Mouse (Mus musculus): ENCODE data around the gene Cox11. TPM values are rescaled to one million over a fixed set of nuclear protein-coding genes. Genes with fewer than 3 reads are reported as not detected.

The Cox11 gene
- polyA plus RNA-seq (2015; fragmentation: Nextera tagmentation; extraction: Ambion mirVana) = 27.2 and 29.3 TPM in 2 replicates

DNA sequence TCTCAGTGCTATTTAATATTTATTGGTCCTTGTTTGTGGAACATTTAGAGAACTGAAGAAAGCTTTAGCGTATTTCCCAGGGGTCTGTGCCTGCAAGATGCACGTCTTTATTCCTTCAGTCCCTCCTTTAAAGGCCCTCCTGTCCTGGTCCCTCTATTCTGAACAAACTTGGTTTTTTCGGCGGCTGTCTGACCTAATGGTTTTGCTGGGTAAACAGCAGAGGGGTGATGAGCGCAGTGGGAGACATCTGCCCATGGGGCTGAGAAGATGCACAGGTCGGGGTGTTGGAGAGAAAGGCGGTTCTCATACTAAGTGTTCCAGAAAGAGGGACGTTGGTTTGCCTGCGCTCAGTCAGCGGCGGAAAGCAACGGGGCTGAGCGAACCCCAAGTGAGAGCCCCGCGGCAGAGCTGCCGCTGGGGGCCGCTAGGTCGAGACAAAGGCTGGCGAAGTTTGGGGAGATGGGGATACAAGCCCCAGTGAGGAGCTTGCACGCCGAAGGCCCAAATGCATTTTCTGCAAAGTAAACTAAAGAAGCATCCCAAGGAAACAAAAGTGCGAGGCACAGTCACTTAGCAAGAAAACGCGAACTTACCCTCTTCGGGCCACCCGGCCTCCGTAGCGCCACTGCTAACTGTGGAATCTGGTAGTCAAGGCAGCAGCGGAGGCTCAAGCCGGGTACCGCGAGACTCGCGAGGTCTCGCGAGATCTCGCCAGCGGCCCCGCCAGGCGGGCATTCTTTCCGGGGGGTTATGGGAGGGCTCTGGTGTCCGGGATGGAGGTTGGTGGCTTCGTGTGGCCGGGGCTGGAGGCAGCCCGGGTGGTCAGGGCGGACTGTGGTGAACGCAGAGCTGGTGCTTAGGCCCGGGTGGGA, at the start of gene Cox11, which contains the start of gene Stxbp4:
Gene Cox11 (plus strand): TSS at position 734 of the 872 bp plus-strand sequence.
Gene Stxbp4 (minus strand): TSS at position 645 of the 872 bp plus-strand sequence.
- peak within 1 kb of the TSS; percentile 80 for H3K27ac ChIP-seq (ENCODE audit: low read length)
- H3K9ac ChIP-seq (ENCODE audit: low read length) = peak within 1 kb of the TSS; percentile 88
- H3K4me3 ChIP-seq (ENCODE audit: low read length) = peak within 1 kb of the TSS; percentile 68
- no peaks in the 10 kb centered on the region for H3K9me3 ChIP-seq (ENCODE audit: control insufficient read depth, low read length)
- H3K4me1 ChIP-seq (replicated peaks; ENCODE audit: control insufficient read depth, insufficient read depth, low read length) = peaks cover 11% of the 10 kb centered on the region
- H3K4me2 ChIP-seq (ENCODE audit: low read depth, low read length) = peak within 1 kb of the TSS; percentile 82
- under 1% methylated on average over 47 of the region's 48 CpGs for WGBS
- H3K36me3 ChIP-seq (ENCODE audit: control insufficient read depth, insufficient read depth, low read length) = peaks cover 7% of the 10 kb centered on the region
- peak; percentile 97 for ATAC-seq (ENCODE audit: low read depth)
- no peaks in the 10 kb centered on the region for H3K27me3 ChIP-seq (ENCODE audit: control insufficient read depth, insufficient read depth, low read depth, low read length)

DNA sequence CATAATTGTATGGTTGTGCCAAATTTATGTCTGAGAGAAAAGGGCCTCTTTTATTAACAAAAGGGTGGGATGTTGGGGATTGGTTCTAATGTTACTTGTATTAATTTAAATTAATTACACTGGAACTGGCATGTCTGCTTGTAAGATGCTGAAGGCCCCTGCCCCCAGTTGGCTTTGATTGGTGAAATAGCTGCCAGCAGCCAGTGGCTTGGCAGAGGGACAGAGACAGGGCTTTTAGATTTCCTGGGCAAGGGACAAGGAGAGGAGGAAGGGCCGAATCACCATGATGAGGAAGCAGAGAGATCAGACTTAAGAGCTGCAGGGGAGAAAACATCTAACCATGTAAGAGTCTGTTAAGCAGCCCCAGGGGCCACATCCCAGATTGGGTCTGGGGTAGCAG, 47.0 kb upstream of the Cox11 start:
- Histone ChIP-seq H3K9me3 (ENCODE audit: control insufficient read depth, low read length) (no peaks in the 10 kb centered on the region), H3K27me3 (ENCODE audit: control insufficient read depth, insufficient read depth, low read depth, low read length) (no peaks in the 10 kb centered on the region), H3K4me3 (ENCODE audit: low read length) (no peak overlapping the region), H3K27ac (ENCODE audit: low read length) (no peak overlapping the region), H3K9ac (ENCODE audit: low read length) (no peak overlapping the region), H3K36me3 (ENCODE audit: control insufficient read depth, insufficient read depth, low read length) (peaks cover 16% of the 10 kb centered on the region), H3K4me1 (replicated peaks; ENCODE audit: control insufficient read depth, insufficient read depth, low read length) (no peaks in the 10 kb centered on the region), H3K4me2 (ENCODE audit: low read depth, low read length) (no peak overlapping the region)
- WGBS = 77% methylated on average over 1 of the region's 1 CpGs
- ATAC-seq (ENCODE audit: low read depth) = no peak

DNA sequence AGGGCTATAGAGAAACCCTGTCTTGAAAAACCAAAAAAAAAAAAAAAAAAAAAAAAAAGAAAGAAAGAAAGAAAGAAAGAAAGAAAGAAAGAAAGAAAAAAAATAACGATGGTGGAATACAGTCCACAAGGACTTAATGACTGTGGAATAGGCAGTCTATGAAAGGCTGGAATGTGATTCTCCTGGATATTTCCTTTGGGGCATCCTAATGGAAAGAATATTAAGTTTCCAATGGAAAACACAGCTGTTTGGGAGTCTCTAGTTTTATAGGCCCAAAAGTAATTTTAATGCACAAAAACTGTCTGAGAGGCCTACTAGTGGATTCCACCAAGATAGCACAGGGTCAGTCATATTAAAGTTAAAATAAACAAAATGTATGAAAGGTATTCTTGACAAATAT, 42.1 kb upstream of the Cox11 start:
- H3K9me3 ChIP-seq (ENCODE audit: control insufficient read depth, low read length) = peaks cover 3% of the 10 kb centered on the region; the same call in 1 of the 2 replicates

GRCm38 (mm10) chr11:90603066-90603465, 34.9 kb upstream of the Cox11 start:
- Histone ChIP-seq H3K4me3 (ENCODE audit: low read length) (no peak overlapping the region), H3K4me1 (replicated peaks; ENCODE audit: control insufficient read depth, insufficient read depth, low read length) (no peaks in the 10 kb centered on the region), H3K9me3 (ENCODE audit: control insufficient read depth, low read length) (peaks cover 3% of the 10 kb centered on the region; the same call in 1 of the 2 replicates), H3K36me3 (ENCODE audit: control insufficient read depth, insufficient read depth, low read length) (peaks cover 6% of the 10 kb centered on the region; the same call in 1 of the 2 replicates), H3K27ac (ENCODE audit: low read length) (no peak overlapping the region), H3K4me2 (ENCODE audit: low read depth, low read length) (no peak overlapping the region), H3K27me3 (ENCODE audit: control insufficient read depth, insufficient read depth, low read depth, low read length) (no peaks in the 10 kb centered on the region), H3K9ac (ENCODE audit: low read length) (no peak overlapping the region)
- ATAC-seq (ENCODE audit: low read depth) = peak; percentile 73
- WGBS = 53% methylated on average over 2 of the region's 2 CpGs

More for the DNA sequence above, 42.1 kb upstream of the Cox11 start:
- no peak overlapping the region for H3K9ac ChIP-seq (ENCODE audit: low read length)
- no peak overlapping the region for H3K27ac ChIP-seq (ENCODE audit: low read length)
- no peak overlapping the region for H3K4me2 ChIP-seq (ENCODE audit: low read depth, low read length)
- H3K4me1 ChIP-seq (replicated peaks; ENCODE audit: control insufficient read depth, insufficient read depth, low read length) = no peaks in the 10 kb centered on the region
- H3K4me3 ChIP-seq (ENCODE audit: low read length) = no peak overlapping the region
- H3K27me3 ChIP-seq (ENCODE audit: control insufficient read depth, insufficient read depth, low read depth, low read length) = no peaks in the 10 kb centered on the region
- ATAC-seq (ENCODE audit: low read depth) = no peak
- WGBS = 89% methylated on average over 1 of the region's 1 CpGs
- peaks cover 13% of the 10 kb centered on the region for H3K36me3 ChIP-seq (ENCODE audit: control insufficient read depth, insufficient read depth, low read length)

GRCm38 (mm10) chr11:90612118-90612517, 25.9 kb upstream of the Cox11 start:
- no peak overlapping the region for H3K4me3 ChIP-seq (ENCODE audit: low read length)
- H3K27me3 ChIP-seq (ENCODE audit: control insufficient read depth, insufficient read depth, low read depth, low read length) = no peaks in the 10 kb centered on the region
- H3K4me1 ChIP-seq (replicated peaks; ENCODE audit: control insufficient read depth, insufficient read depth, low read length) = no peaks in the 10 kb centered on the region
- H3K9me3 ChIP-seq (ENCODE audit: control insufficient read depth, low read length) = no peaks in the 10 kb centered on the region
- H3K36me3 ChIP-seq (ENCODE audit: control insufficient read depth, insufficient read depth, low read length) = 0 out of 2 replicates have a peak, but pooled peaks cover 2% of the 10 kb centered on the region
- H3K9ac ChIP-seq (ENCODE audit: low read length) = no peak overlapping the region
- H3K27ac ChIP-seq (ENCODE audit: low read length) = no peak overlapping the region
- no peak overlapping the region for H3K4me2 ChIP-seq (ENCODE audit: low read depth, low read length)
- ATAC-seq (ENCODE audit: low read depth) = no peak

- no peak overlapping the region for H3K27ac ChIP-seq (ENCODE audit: low read length)
- 72% methylated on average over 6 of the region's 6 CpGs for WGBS
- 0 out of 2 replicates have a peak, but pooled peaks cover 2% of the 10 kb centered on the region for H3K36me3 ChIP-seq (ENCODE audit: control insufficient read depth, insufficient read depth, low read length)
- no peak for ATAC-seq (ENCODE audit: low read depth)
- H3K4me3 ChIP-seq (ENCODE audit: low read length) = no peak overlapping the region
- no peaks in the 10 kb centered on the region for H3K4me1 ChIP-seq (replicated peaks; ENCODE audit: control insufficient read depth, insufficient read depth, low read length)
- H3K4me2 ChIP-seq (ENCODE audit: low read depth, low read length) = no peak overlapping the region
- H3K27me3 ChIP-seq (ENCODE audit: control insufficient read depth, insufficient read depth, low read depth, low read length) = no peaks in the 10 kb centered on the region
- H3K9ac ChIP-seq (ENCODE audit: low read length) = no peak overlapping the region
- no peaks in the 10 kb centered on the region for H3K9me3 ChIP-seq (ENCODE audit: control insufficient read depth, low read length)
These were observed 23.2 kb upstream of the Cox11 start for GRCm38 (mm10) chr11:90614743-90615142.

DNA sequence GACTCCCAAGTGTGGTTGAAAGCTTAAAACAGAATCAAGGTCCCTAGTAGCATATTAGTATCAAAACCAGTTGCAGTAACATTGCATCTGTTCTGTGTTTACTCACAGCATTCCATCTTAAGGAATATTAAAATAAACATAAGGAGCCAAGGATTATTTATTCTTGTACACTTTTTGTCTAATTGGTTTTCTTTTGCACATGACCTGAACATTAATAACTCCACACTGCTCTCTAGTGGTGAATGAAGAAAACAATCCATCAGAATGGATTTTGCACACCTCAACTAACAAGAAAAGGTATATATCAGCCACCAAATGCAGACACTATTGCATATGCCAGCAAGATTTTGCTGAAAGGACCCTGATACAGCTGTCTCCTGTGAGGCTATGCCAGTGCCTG, 21.5 kb upstream of the Cox11 start:
- no peak for ATAC-seq (ENCODE audit: low read depth)
- H3K4me3 ChIP-seq (ENCODE audit: low read length) = no peak overlapping the region
- H3K36me3 ChIP-seq (ENCODE audit: control insufficient read depth, insufficient read depth, low read length) = no peaks in the 10 kb centered on the region
- H3K9me3 ChIP-seq (ENCODE audit: control insufficient read depth, low read length) = no peaks in the 10 kb centered on the region
- no peak overlapping the region for H3K4me2 ChIP-seq (ENCODE audit: low read depth, low read length)
- no peaks in the 10 kb centered on the region for H3K27me3 ChIP-seq (ENCODE audit: control insufficient read depth, insufficient read depth, low read depth, low read length)
- H3K9ac ChIP-seq (ENCODE audit: low read length) = no peak overlapping the region
- H3K4me1 ChIP-seq (replicated peaks; ENCODE audit: control insufficient read depth, insufficient read depth, low read length) = no peaks in the 10 kb centered on the region
- H3K27ac ChIP-seq (ENCODE audit: low read length) = no peak overlapping the region

DNA sequence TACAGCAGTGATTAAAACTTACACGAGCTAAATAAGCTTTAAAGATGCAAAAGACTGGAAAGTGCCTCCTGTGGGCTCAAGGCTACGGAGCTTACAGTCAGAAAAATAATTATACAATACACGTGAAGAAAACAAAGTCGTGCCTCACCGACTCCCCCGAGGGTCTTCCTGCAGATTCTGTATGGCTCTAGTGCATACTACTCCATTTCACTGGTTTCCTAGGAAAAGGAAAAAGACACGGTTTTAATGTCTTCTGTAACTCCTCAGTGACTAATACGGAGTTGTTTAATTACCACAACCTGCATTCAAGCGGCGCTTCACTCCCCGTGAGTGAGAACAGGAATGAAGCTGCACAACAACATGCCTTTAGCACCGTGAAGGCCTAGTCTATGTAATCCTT, 15.9 kb upstream of the Cox11 start:
- WGBS = 88% methylated on average over 12 of the region's 12 CpGs
- Histone ChIP-seq H3K9me3 (ENCODE audit: control insufficient read depth, low read length) (no peaks in the 10 kb centered on the region), H3K9ac (ENCODE audit: low read length) (no peak overlapping the region), H3K4me3 (ENCODE audit: low read length) (no peak overlapping the region), H3K27ac (ENCODE audit: low read length) (no peak overlapping the region), H3K36me3 (ENCODE audit: control insufficient read depth, insufficient read depth, low read length) (no peaks in the 10 kb centered on the region), H3K4me2 (ENCODE audit: low read depth, low read length) (no peak overlapping the region), H3K27me3 (ENCODE audit: control insufficient read depth, insufficient read depth, low read depth, low read length) (no peaks in the 10 kb centered on the region), H3K4me1 (replicated peaks; ENCODE audit: control insufficient read depth, insufficient read depth, low read length) (no peaks in the 10 kb centered on the region)
- ATAC-seq (ENCODE audit: low read depth) = no peak

- no peaks in the 10 kb centered on the region for H3K4me1 ChIP-seq (replicated peaks; ENCODE audit: control insufficient read depth, insufficient read depth, low read length)
- no peaks in the 10 kb centered on the region for H3K27me3 ChIP-seq (ENCODE audit: control insufficient read depth, insufficient read depth, low read depth, low read length)
- 89% methylated on average over 7 of the region's 7 CpGs for WGBS
- no peak overlapping the region for H3K4me2 ChIP-seq (ENCODE audit: low read depth, low read length)
- H3K27ac ChIP-seq (ENCODE audit: low read length) = no peak overlapping the region
- H3K9me3 ChIP-seq (ENCODE audit: control insufficient read depth, low read length) = no peaks in the 10 kb centered on the region
- no peaks in the 10 kb centered on the region for H3K36me3 ChIP-seq (ENCODE audit: control insufficient read depth, insufficient read depth, low read length)
- ATAC-seq (ENCODE audit: low read depth) = no peak
- H3K9ac ChIP-seq (ENCODE audit: low read length) = no peak overlapping the region
- H3K4me3 ChIP-seq (ENCODE audit: low read length) = no peak overlapping the region
These were observed 15.5 kb upstream of the Cox11 start for GRCm38 (mm10) chr11:90622500-90622899.
